Mouse (Mus musculus) ovary, postnatal 14 days (tissue): ENCODE measurements around the gene Pigb.

ENCODE experiments used
- DNase-seq: peaks from one replicate; pipeline ENCODE4 v3.0.0; 2022; ENCODE audit warnings: low spot score

Gene Pigb

GRCm38 (mm10) chr9:73045711-73046110, 5.5 kb upstream of the Pigb start:
- no peak for DNase-seq

- no peak for DNase-seq
These were observed 5.0 kb upstream of the Pigb start for GRCm38 (mm10) chr9:73045204-73045603.

- DNase-seq, result peak; percentile 71
These were observed 4.2 kb upstream of the Pigb start, which contains the start of gene Rab27a for GRCm38 (mm10) chr9:73044146-73045079. Rab27a (plus strand) TSS chr9:73044854.

GRCm38 (mm10) chr9:73039222-73039945, 794 bp downstream of the Pigb start:
- DNase-seq, result peak; percentile 87

GRCm38 (mm10) chr9:73033406-73033805, 6.8 kb downstream of the Pigb start:
- DNase-seq, result no peak

- no peak for DNase-seq
These were observed 8.8 kb downstream of the Pigb start for GRCm38 (mm10) chr9:73031421-73031820.

GRCm38 (mm10) chr9:73030443-73030842, 9.7 kb downstream of the Pigb start:
- DNase-seq, result no peak

- no peak for DNase-seq
These were observed 14.2 kb downstream of the Pigb start for GRCm38 (mm10) chr9:73025818-73026636.

- no peak for DNase-seq
These were observed 19.5 kb downstream of the Pigb start for GRCm38 (mm10) chr9:73020566-73021097.

GRCm38 (mm10) chr9:73019841-73020240, 20.3 kb downstream of the Pigb start:
- no peak for DNase-seq

- DNase-seq, result no peak
These were observed 25.5 kb downstream of the Pigb start for GRCm38 (mm10) chr9:73014724-73015123.

GRCm38 (mm10) chr9:73012629-73013028, 27.5 kb downstream of the Pigb start:
- DNase-seq, result no peak

- DNase-seq, result no peak
These were observed 31.8 kb downstream of the Pigb start for GRCm38 (mm10) chr9:73008384-73008783.

GRCm38 (mm10) chr9:73006175-73006574, 34.0 kb downstream of the Pigb start:
- DNase-seq, result no peak

GRCm38 (mm10) chr9:73005106-73005505, 35.1 kb downstream of the Pigb start:
- no peak for DNase-seq

- no peak for DNase-seq
These were observed 36.1 kb downstream of the Pigb start for GRCm38 (mm10) chr9:73004076-73004475.

- no peak for DNase-seq
These were observed 38.0 kb downstream of the Pigb start for GRCm38 (mm10) chr9:73002177-73002576.

GRCm38 (mm10) chr9:73001314-73002011, 38.7 kb downstream of the Pigb start:
- DNase-seq, result no peak

- DNase-seq, result no peak
These were observed 39.7 kb downstream of the Pigb start for GRCm38 (mm10) chr9:73000487-73000886.

- no peak for DNase-seq
These were observed 43.4 kb downstream of the Pigb start for GRCm38 (mm10) chr9:72996806-72997205.

- no peak for DNase-seq
These were observed 44.0 kb downstream of the Pigb start for GRCm38 (mm10) chr9:72996167-72996566.
